Mouse (Mus musculus) myocyte (in vitro differentiated cells): ENCODE data around the gene Olfr1396.
"Not testable (repeated sequence)": the region's sequence is repeated elsewhere in the genome, so short reads cannot be mapped to it uniquely, and the experiment has no call there.

ENCODE experiments used
- CEBPB ChIP-seq: IDR thresholded peaks from 2 replicates; pipeline ENCODE4 v1.6.1; 2011; ENCODE audit warnings: mild to moderate bottlenecking, moderate library complexity; ENCODE audit not compliant: poor library complexity, insufficient read depth, severe bottlenecking
- E2F4 ChIP-seq: IDR thresholded peaks from one replicate; pipeline ENCODE4 v1.6.1; 2011; ENCODE audit warnings: mild to moderate bottlenecking, control low read depth, moderate library complexity; ENCODE audit not compliant: insufficient read depth
- MAX ChIP-seq: IDR thresholded peaks from one replicate; pipeline ENCODE4 v1.6.1; 2011; ENCODE audit warnings: low read depth, mild to moderate bottlenecking, control low read depth
- MYOG ChIP-seq, 3 experiments: IDR thresholded peaks; one replicate each; pipeline ENCODE4 v1.6.1; 2011; ENCODE audit warnings: control low read depth in 2 of 3, low read depth in 2 of 3, mild to moderate bottlenecking in 2 of 3; ENCODE audit not compliant: insufficient read length in 2 of 3, control insufficient read depth in 1 of 3, insufficient read depth in 1 of 3
- POLR2A ChIP-seq: IDR thresholded peaks from one replicate; pipeline ENCODE4 v1.6.1; 2011; ENCODE audit warnings: low read depth, mild to moderate bottlenecking, control low read depth, moderate library complexity; ENCODE audit not compliant: insufficient read length
- POLR2AphosphoS2 ChIP-seq: IDR thresholded peaks from one replicate; pipeline ENCODE4 v1.6.1; 2011; ENCODE audit warnings: low read depth, control low read depth; ENCODE audit not compliant: insufficient read length
- SRF ChIP-seq: IDR thresholded peaks from one replicate; pipeline ENCODE4 v1.6.1; 2011; ENCODE audit warnings: low read depth; ENCODE audit not compliant: control insufficient read depth, insufficient read length
- TCF12 ChIP-seq: IDR thresholded peaks from one replicate; pipeline ENCODE4 v1.6.1; 2011; ENCODE audit warnings: mild to moderate bottlenecking, control low read depth; ENCODE audit not compliant: poor library complexity, insufficient read depth, severe bottlenecking
- TCF3 ChIP-seq: IDR thresholded peaks from one replicate; pipeline ENCODE4 v1.6.1; 2011; ENCODE audit warnings: low read depth, control low read depth; ENCODE audit not compliant: insufficient read length
- USF1 ChIP-seq: IDR thresholded peaks from one replicate; pipeline ENCODE4 v1.6.1; 2011; ENCODE audit warnings: low read depth, mild to moderate bottlenecking, control low read depth, moderate library complexity

DNA sequence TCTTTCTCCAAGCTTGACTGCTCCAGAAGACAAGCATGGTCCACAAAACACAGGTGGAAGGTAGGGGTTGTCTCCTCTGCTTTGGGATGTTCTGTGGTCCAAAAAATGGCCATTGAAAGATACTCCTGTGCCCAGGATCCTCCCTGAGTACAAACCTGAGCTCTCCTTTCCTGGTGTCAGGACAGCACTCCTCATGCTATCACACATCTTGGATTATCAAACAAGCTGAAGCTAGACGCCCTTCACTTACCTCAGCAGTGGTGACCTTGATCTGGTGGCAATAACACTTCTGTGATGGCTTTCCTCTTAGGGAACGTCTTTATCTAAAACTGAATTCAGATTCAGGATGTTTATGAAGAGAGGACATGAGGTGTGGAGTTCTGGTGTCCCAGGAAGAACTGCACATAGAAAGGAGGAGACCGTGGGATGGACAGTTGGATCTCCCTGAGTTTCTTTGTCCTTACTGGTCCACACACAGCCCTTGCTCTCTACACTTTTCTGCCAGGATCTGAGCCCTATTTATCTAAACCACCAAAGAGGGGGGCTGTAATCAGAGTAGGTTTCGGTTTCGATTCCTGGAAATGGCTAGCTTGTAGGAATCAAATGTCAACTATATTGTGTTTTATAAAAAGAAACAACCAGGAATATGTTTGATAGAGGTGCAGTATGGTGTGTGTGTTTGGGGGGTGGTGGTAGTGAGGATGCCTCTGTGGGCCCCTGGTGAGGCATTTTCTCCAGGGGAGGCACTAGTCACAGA, 50.8 kb downstream of the Olfr1396 start, which contains the start of gene Tgtp2:
- not testable (repeated sequence) for TF ChIP-seq TCF12; POLR2A; TCF3; MYOG (IDR thresholded peaks at IDR 0.05; ENCODE audit: control insufficient read depth in 1 of 3, insufficient read depth in 1 of 3, insufficient read length in 2 of 3, low read depth in 2 of 3); MAX; USF1; E2F4; POLR2AphosphoS2; CEBPB; SRF
